Mouse (Mus musculus) liver, embryonic 14.5 days (tissue): ENCODE results near the gene Pxmp2. TPM values are rescaled to one million over a fixed set of nuclear protein-coding genes. Genes with fewer than 3 reads are reported as not detected.

Experiments
- ATAC-seq: fragments of 200-750 bp; cut with Nextera tagmentation; 2 replicates; pipeline ENCODE4 v1.8.0; 2017; ENCODE audit warnings: moderate number of reproducible peaks, mild to moderate bottlenecking, moderate library complexity; ENCODE audit not compliant: insufficient read depth
- DNase-seq, 3 experiments: peaks; one replicate each; pipeline ENCODE4 v3.0.0-alpha.2; 2012 to 2013; ENCODE audit warnings: low read depth in 3 of 3, low spot score in 3 of 3
- H3K27ac ChIP-seq: fragments of 300-500 bp; sonication (generic); 2 replicates; pipeline ENCODE4 v1.5.1; 2014; ENCODE audit warnings: moderate library complexity, mild to moderate bottlenecking, control low read depth, inconsistent platforms
- H3K27me3 ChIP-seq: fragments of 300-500 bp; sonication (generic); 2 replicates; pipeline ENCODE4 v1.6.1; 2014; ENCODE audit warnings: mild to moderate bottlenecking, low read length, moderate library complexity; ENCODE audit not compliant: control insufficient read depth, insufficient read depth
- H3K36me3 ChIP-seq: fragments of 300-500 bp; sonication (generic); replicated peaks from 2 replicates; pipeline ENCODE4 v1.6.1; 2014; ENCODE audit warnings: low read depth; ENCODE audit not compliant: control insufficient read depth, insufficient read depth
- H3K4me1 ChIP-seq, 2 experiments: fragments of 200-500 bp in 1 of 2; fragments of 300-500 bp in 1 of 2; sonication (generic) in 1 of 2; replicated peaks; 2 replicates each; pipeline ENCODE4 v1.6.1; 2012 to 2014; ENCODE audit warnings: antibody characterized with exemption in 1 of 2, inconsistent platforms in 1 of 2, low read length in 1 of 2; ENCODE audit not compliant: control insufficient read depth in 2 of 2, insufficient read depth in 2 of 2
- H3K4me2 ChIP-seq: fragments of 300-500 bp; sonication (generic); 2 replicates; pipeline ENCODE4 v1.6.1; 2014; ENCODE audit warnings: low read depth, mild to moderate bottlenecking, control low read depth, moderate library complexity
- H3K4me3 ChIP-seq, 2 experiments: fragments of 200-500 bp in 1 of 2; fragments of 300-500 bp in 1 of 2; sonication (generic) in 1 of 2; 2 replicates each; pipeline ENCODE4 v1.5.1; 2012 to 2014; ENCODE audit warnings: low read depth in 2 of 2, low read length in 2 of 2, mild to moderate bottlenecking in 2 of 2, control low read depth in 1 of 2, inconsistent platforms in 1 of 2, moderate library complexity in 1 of 2; ENCODE audit not compliant: insufficient read depth in 1 of 2
- H3K9ac ChIP-seq: fragments of 300-500 bp; sonication (generic); replicated peaks from 2 replicates; pipeline ENCODE4 v1.6.1; 2014; ENCODE audit warnings: mild to moderate bottlenecking, control low read depth, moderate library complexity
- H3K9me3 ChIP-seq: fragments of 300-500 bp; sonication (generic); 2 replicates; pipeline ENCODE4 v1.6.1; 2016; ENCODE audit warnings: low read length, mixed read lengths; ENCODE audit not compliant: control insufficient read depth
- CTCF ChIP-seq: IDR thresholded peaks from 2 replicates; pipeline ENCODE4 v1.5.1; 2016; ENCODE audit warnings: antibody characterized with exemption, low read depth, control low read depth
- EP300 ChIP-seq: IDR thresholded peaks from 2 replicates; pipeline ENCODE4 v1.6.1; 2016; ENCODE audit warnings: antibody characterized with exemption, low read depth
- WGBS: fragments of 180-500 bp; shearing (Covaris S2); extraction: QIAGEN DNeasy Blood & Tissue Kit; methylation state at CpG from one replicate; pipeline ENCODE4 v1.1.7; 2014; ENCODE audit not compliant: insufficient replicate concordance; 5-methylcytosine and 5-hydroxymethylcytosine counted together
- polyA plus RNA-seq, 2 experiments: library from polyadenylated mRNA; depleted of rRNA in 1 of 2; stranded (reverse) in 1 of 2; unstranded in 1 of 2; fragments of >200 nt; fragmentation: Nextera tagmentation in 1 of 2; extraction: Ambion mirVana in 1 of 2; gene quantifications; 2 replicates each; pipeline versions ENCODE4 v1.2.1 to v1.2.3; 2012 to 2014

The Pxmp2 gene
- polyA plus RNA-seq, 2 experiments, result 16.0 to 31.7 TPM

DNA sequence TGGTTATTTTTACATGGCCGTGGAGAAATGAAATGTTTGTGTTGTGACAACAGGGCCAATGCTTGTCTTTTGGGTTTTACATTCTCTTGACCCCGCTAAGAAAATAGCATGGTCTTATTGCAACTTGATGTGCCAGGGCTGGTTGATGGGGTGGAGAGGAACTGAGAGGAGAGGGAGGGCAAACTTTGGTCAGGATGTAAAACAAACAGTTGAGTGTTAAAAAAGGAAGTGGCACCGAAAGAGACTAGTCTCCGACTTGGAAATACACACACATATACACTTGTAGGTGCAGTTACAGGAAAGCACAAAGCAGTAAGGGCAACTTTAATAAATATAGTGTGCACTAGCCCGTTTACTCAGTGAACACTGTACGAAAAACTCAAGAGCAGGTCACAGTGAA is 53.6 kb downstream of the Pxmp2 start:
- H3K36me3 ChIP-seq, result peaks cover 9% of the 10 kb centered on the region
- TF ChIP-seq CTCF (no peak), EP300 (no peak)
- peak overlapping the region; percentile 0; the same call in 1 of the 2 replicates for H3K9ac ChIP-seq
- H3K4me2 ChIP-seq, result peak overlapping the region; percentile 89
- H3K9me3 ChIP-seq, result no peaks in the 10 kb centered on the region
- H3K27me3 ChIP-seq, result no peaks in the 10 kb centered on the region
- peaks cover 11 to 12% of the 10 kb centered on the region in 2 experiments for H3K4me1 ChIP-seq
- ATAC-seq, result no peak
- no peak for DNase-seq
- peak overlapping the region in 1 of 2 experiments; percentile 66; a peak in 2 of 4 replicates for H3K4me3 ChIP-seq
- WGBS, result 49% methylated on average over 6 of the region's 6 CpGs
- H3K27ac ChIP-seq, result no peak overlapping the region

DNA sequence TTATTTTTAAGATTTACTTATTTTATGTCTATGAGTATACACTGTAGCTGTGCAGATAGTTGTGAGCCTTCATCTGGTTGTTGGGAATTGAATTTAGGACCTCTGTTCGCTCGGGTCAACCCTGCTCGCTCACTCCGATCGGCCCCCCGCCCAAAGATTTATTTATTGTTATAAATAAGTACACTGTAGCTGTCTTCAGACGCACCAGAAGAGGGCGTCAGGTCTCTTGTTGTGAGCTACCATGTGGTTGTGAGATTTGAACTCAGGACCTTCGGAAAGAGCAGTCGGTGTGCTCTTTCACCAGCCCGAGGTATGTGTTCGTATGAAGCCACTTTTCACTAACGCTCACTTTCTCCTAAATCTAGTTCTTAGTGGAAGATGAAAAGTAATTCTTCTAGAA is 54.3 kb downstream of the Pxmp2 start:
- Histone ChIP-seq H3K27me3 (no peaks in the 10 kb centered on the region), H3K36me3 (peaks cover 3% of the 10 kb centered on the region; the same call in 1 of the 2 replicates), H3K9ac (peak overlapping the region; percentile 74), H3K4me3 (peak overlapping the region; percentile 55 to 66), H3K4me1 (peaks cover 11 to 12% of the 10 kb centered on the region in 2 experiments), H3K9me3 (no peaks in the 10 kb centered on the region), H3K4me2 (peak overlapping the region; percentile 89), H3K27ac (peak overlapping the region; percentile 81)
- 32% methylated on average over 13 of the region's 13 CpGs for WGBS
- DNase-seq (peak; percentile 20 to 33 (median 26)), ATAC-seq (no peak)
- TF ChIP-seq CTCF (peak; percentile 58), EP300 (no peak)

DNA sequence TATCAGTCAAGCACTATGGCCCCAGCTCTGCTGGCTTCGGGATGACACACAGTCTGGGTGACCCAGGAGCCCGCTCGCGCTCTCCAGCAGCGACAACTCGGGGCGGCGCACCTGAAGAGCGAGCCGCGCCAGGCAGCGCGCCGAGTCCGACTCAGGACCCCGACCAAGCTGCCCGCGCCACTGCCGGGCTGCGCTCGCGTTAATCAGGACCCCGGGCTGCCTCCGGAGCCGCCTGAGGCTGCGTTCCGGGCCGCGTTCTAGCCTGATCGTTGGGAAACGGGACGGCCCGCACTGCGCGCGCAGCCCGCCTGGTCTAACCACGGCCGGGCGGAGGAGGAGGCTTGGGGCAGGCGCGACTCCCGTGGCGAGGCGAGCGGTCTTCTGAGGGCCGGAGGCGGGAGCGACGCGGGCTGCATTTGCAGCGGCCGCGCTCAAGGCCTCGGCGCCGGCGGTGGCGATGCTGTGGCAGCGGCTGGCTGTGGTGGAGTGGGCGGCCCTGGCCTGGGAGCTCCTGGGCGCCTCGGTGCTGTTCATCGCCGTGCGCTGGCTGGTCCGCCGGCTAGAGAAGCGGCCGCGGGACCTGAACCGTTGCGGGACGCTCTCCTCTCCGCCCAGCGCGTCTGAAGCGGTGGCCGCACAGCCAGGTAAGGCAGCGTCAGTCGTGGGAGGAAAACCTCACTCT is 55.1 kb downstream of the Pxmp2 start, which contains the start of gene Ankle2:
Gene Ankle2, plus strand, starts transcription at position 225 of the 682 bp plus-strand sequence.
- Histone ChIP-seq H3K36me3 (peaks cover 3% of the 10 kb centered on the region; the same call in 1 of the 2 replicates), H3K9ac (peak within 1 kb of the TSS; percentile 74), H3K27ac (peak within 1 kb of the TSS; percentile 81), H3K9me3 (no peaks in the 10 kb centered on the region), H3K4me2 (peak within 1 kb of the TSS; percentile 89), H3K27me3 (no peaks in the 10 kb centered on the region), H3K4me1 (peaks cover 11 to 12% of the 10 kb centered on the region in 2 experiments), H3K4me3 (peak within 1 kb of the TSS; percentile 66 to 73)
- DNase-seq (peak; percentile 88 to 90 (median 89)), ATAC-seq (peak; percentile 97)
- WGBS, result under 1% methylated on average over 78 of the region's 81 CpGs
- peak; percentile 53; the same call in 1 of the 2 replicates for TF ChIP-seq EP300
- no peak for TF ChIP-seq CTCF

DNA sequence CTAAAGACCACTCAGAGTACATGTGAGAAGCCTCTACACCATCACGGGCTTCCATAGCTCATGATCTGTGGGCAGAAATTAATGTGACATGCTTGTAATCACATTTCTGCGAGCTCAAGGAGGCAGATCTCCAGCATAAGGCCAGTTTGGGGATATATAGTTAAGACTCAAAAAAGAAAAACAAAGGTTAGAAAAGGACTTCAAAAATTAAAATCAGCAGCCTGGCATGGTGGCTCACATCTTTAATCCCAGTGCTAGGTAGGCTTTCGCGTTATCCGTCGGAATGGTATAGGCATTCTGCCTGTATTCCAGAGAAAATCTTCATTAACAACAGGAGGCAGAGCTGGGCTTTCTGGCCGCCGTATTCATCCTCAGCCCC is 55.6 kb downstream of the Pxmp2 start:
- Histone ChIP-seq H3K4me3 (peak overlapping the region; percentile 66 to 73), H3K4me1 (peaks cover 11 to 12% of the 10 kb centered on the region in 2 experiments), H3K4me2 (peak overlapping the region; percentile 89), H3K9me3 (no peaks in the 10 kb centered on the region), H3K9ac (peak overlapping the region; percentile 74), H3K36me3 (no peaks in the 10 kb centered on the region; the same call in 1 of the 2 replicates), H3K27me3 (no peaks in the 10 kb centered on the region), H3K27ac (peak overlapping the region; percentile 81)
- no peak for DNase-seq
- ATAC-seq, result peak; percentile 4; the same call in 1 of the 2 replicates
- TF ChIP-seq CTCF, result no peak
- TF ChIP-seq EP300, result no peak
- 6% methylated on average over 8 of the region's 8 CpGs for WGBS

DNA sequence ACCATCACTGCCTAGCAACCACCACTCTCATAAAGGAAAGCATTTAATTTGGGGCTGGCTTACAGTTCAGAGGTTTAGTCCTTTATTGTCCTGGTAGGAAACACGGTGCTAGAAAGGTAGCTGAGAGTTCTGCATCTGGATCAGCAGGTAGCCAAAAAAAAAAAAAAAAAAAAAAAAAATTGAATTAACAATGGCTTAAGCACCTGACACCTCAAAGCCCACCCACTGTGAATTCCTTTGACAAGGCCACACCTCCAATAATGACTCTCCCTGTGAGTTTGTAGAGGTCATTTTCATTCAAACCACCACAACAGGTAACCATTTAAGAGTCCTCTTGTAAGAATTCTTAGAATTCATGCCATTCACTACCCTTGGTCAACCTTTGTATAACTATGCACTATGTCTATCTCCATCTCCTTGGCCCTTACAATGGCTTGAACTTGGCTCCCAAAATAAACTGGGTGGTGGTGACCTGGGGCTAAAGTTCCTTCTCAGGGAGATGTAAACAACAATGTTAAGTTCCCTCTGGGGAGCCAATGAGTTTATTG is 58.6 kb downstream of the Pxmp2 start:
- TF ChIP-seq CTCF, result no peak
- TF ChIP-seq EP300, result no peak
- peaks cover 6% of the 10 kb centered on the region for H3K36me3 ChIP-seq
- H3K27ac ChIP-seq, result no peak overlapping the region
- H3K4me2 ChIP-seq, result no peak overlapping the region
- DNase-seq (no peak), ATAC-seq (no peak)
- peaks cover 8 to 10% of the 10 kb centered on the region in 2 experiments for H3K4me1 ChIP-seq
- no peak overlapping the region for H3K4me3 ChIP-seq
- no peaks in the 10 kb centered on the region for H3K27me3 ChIP-seq
- WGBS, result 68% methylated on average over 1 of the region's 1 CpGs
- H3K9me3 ChIP-seq, result no peaks in the 10 kb centered on the region
- H3K9ac ChIP-seq, result no peak overlapping the region
